Mouse (Mus musculus): Measurements from ENCODE around the gene Ubc.
"Not testable (repeated sequence)": the region's sequence is repeated elsewhere in the genome, so short reads cannot be mapped to it uniquely, and the experiment has no call there.

Ubc gene

GRCm38 (mm10) chr5:125389579-125390441 is at the start of gene Ubc:
Gene Ubc, minus strand, starts transcription at chr5:125390202.
- peak; percentile 72 to 80 for DNase-seq (ENCODE audit: low spot score in 2 of 2)

- not testable (repeated sequence) for DNase-seq (ENCODE audit: low spot score in 2 of 2)
Measured at GRCm38 (mm10) chr5:125434347-125434746, 44.3 kb upstream of the Ubc start.

- DNase-seq (ENCODE audit: low spot score in 2 of 2): peak; percentile 93 to 94
Measured at GRCm38 (mm10) chr5:125433793-125434337, 43.9 kb upstream of the Ubc start, which contains the start of gene Dhx37. Gene Dhx37, minus strand, starts transcription at chr5:125434121.

GRCm38 (mm10) chr5:125432324-125432723 is 42.3 kb upstream of the Ubc start:
- DNase-seq (ENCODE audit: low spot score in 2 of 2): not testable (repeated sequence)

- DNase-seq (ENCODE audit: low spot score in 2 of 2): no peak
Measured at GRCm38 (mm10) chr5:125426343-125426742, 36.3 kb upstream of the Ubc start.

GRCm38 (mm10) chr5:125425698-125426276 is 35.8 kb upstream of the Ubc start:
- DNase-seq (ENCODE audit: low spot score in 2 of 2): no peak

GRCm38 (mm10) chr5:125419124-125419523 is 29.1 kb upstream of the Ubc start:
- peak; percentile 49 to 60 for DNase-seq (ENCODE audit: low spot score in 2 of 2)

- no peak for DNase-seq (ENCODE audit: low spot score in 2 of 2)
Measured at GRCm38 (mm10) chr5:125418636-125419035, 28.6 kb upstream of the Ubc start.

- DNase-seq (ENCODE audit: low spot score in 2 of 2): no peak
Measured at GRCm38 (mm10) chr5:125416183-125416582, 26.2 kb upstream of the Ubc start.

- no peak for DNase-seq (ENCODE audit: low spot score in 2 of 2)
Measured at GRCm38 (mm10) chr5:125413763-125414162, 23.8 kb upstream of the Ubc start.

- DNase-seq (ENCODE audit: low spot score in 2 of 2): not testable (repeated sequence)
Measured at GRCm38 (mm10) chr5:125412536-125412935, 22.5 kb upstream of the Ubc start.

GRCm38 (mm10) chr5:125411972-125412530 is 22.0 kb upstream of the Ubc start:
- peak; percentile 57 to 66 for DNase-seq (ENCODE audit: low spot score in 2 of 2)

- DNase-seq (ENCODE audit: low spot score in 2 of 2): no peak
Measured at GRCm38 (mm10) chr5:125409348-125410090, 19.5 kb upstream of the Ubc start.

- DNase-seq (ENCODE audit: low spot score in 2 of 2): peak; percentile 74 to 83
Measured at GRCm38 (mm10) chr5:125408842-125409241, 18.8 kb upstream of the Ubc start.

- no peak for DNase-seq (ENCODE audit: low spot score in 2 of 2)
Measured at GRCm38 (mm10) chr5:125407910-125408575, 18.0 kb upstream of the Ubc start.

GRCm38 (mm10) chr5:125407020-125407830 is 17.2 kb upstream of the Ubc start:
- DNase-seq (ENCODE audit: low spot score in 2 of 2): no peak

- DNase-seq (ENCODE audit: low spot score in 2 of 2): peak; percentile 54 to 59
Measured at GRCm38 (mm10) chr5:125406322-125407016, 16.5 kb upstream of the Ubc start.

GRCm38 (mm10) chr5:125405546-125406248 is 15.7 kb upstream of the Ubc start:
- peak; percentile 79 to 88 for DNase-seq (ENCODE audit: low spot score in 2 of 2)
